Mouse (Mus musculus): Measurements from ENCODE around the gene Ubtd1. TPM values are rescaled to one million over a fixed set of nuclear protein-coding genes. Genes with fewer than 3 reads are reported as not detected.
A peak's percentile ranks its signal among the peaks of the same experiment; 100 is the strongest.

Gene Ubtd1
- 73.0 TPM for polyA plus RNA-seq (2012; fragmentation: generic; extraction: Trizol)
- long read RNA-seq, experiment 1, transcript Ubtd1-202 (3 exons, 493 nt) = minor isoform, 9 of 41 reads
- long read RNA-seq, experiment 1, transcript Ubtd1-201 (3 exons, 1,529 nt) = major isoform, 21 of 41 reads
- long read RNA-seq, experiment 1, partial matches to known transcripts = 2 of 41 reads
- long read RNA-seq, experiment 1, other reads (novel, unspliced or antisense) = 9 of 41 reads
- long read RNA-seq, experiment 2, transcript Ubtd1-201 (3 exons, 1,529 nt) = major isoform, 39 of 59 reads
- long read RNA-seq, experiment 2, transcript Ubtd1-202 (3 exons, 493 nt) = minor isoform, 11 of 59 reads
- long read RNA-seq, experiment 2, partial matches to known transcripts = 4 of 59 reads
- long read RNA-seq, experiment 2, other reads (novel, unspliced or antisense) = 5 of 59 reads

GRCm38 (mm10) chr19:41981595-41981927, at the start of gene Ubtd1:
Gene Ubtd1, plus strand, starts transcription at chr19:41981763.
- TF ChIP-seq MAX (IDR thresholded peaks at IDR 0.05) (no peak), USF1 (IDR thresholded peaks at IDR 0.05; ENCODE audit: low read depth) (no peak), MYOG (IDR thresholded peaks at IDR 0.05; ENCODE audit: control insufficient read depth, extremely low read depth, insufficient read length) (no peak), MYOD1 (IDR thresholded peaks at IDR 0.05; ENCODE audit: control insufficient read depth, insufficient read length, low read depth) (no peak), FOSL1 (IDR thresholded peaks at IDR 0.05; ENCODE audit: insufficient read depth, low read length, poor library complexity, severe bottlenecking) (no peak), CTCF (IDR thresholded peaks at IDR 0.05; ENCODE audit: control insufficient read depth, insufficient read depth, insufficient read length) (no peak), CEBPB (IDR thresholded peaks at IDR 0.05; ENCODE audit: low read depth) (no peak)
- Histone ChIP-seq H3K27me3 (ENCODE audit: control insufficient read depth, insufficient read depth, insufficient read length) (no peaks in the 10 kb centered on the region), H3K36me3 (ENCODE audit: control insufficient read depth, insufficient read depth) (peaks cover 10% of the 10 kb centered on the region), H3K4me3 (ENCODE audit: insufficient read depth, poor library complexity, severe bottlenecking) (peak within 1 kb of the TSS; percentile 82), H3ac (ENCODE audit: control insufficient read depth, insufficient read length, low read depth) (peak within 1 kb of the TSS; percentile 91), H3K79me3 (ENCODE audit: low read depth) (peaks cover 78% of the 10 kb centered on the region), H3K79me2 (ENCODE audit: control insufficient read depth, insufficient read depth) (peaks cover 95% of the 10 kb centered on the region)

DNA sequence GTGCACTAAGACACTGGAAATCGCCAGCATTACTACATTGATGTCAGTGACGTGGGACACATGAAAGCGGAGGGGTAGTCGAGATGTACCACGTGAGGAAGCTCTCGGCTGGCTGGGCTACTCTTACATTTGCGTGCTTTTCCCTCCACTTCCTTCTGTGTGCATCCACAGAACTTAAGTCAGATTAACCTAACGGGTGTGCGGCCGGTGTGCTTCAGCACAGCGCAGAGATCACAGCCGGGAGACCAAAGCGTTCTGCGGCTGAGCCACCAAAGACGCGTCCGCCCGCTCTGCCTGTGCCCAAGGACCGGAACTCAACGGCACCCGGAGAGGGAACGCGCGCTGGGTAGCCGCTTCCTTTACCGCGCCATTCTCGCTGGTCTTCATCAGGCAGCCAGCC, 48.9 kb upstream of the Ubtd1 start:
- peak overlapping the region; percentile 98 for H3K4me3 ChIP-seq (ENCODE audit: insufficient read depth, poor library complexity, severe bottlenecking)
- peaks cover 35% of the 10 kb centered on the region for H3K36me3 ChIP-seq (ENCODE audit: control insufficient read depth, insufficient read depth)
- H3K79me2 ChIP-seq (ENCODE audit: control insufficient read depth, insufficient read depth) = peaks cover 71% of the 10 kb centered on the region
- H3ac ChIP-seq (ENCODE audit: control insufficient read depth, insufficient read length, low read depth) = peak overlapping the region; percentile 80
- no peaks in the 10 kb centered on the region for H3K27me3 ChIP-seq (ENCODE audit: control insufficient read depth, insufficient read depth, insufficient read length)
- H3K79me3 ChIP-seq (ENCODE audit: low read depth) = peaks cover 53% of the 10 kb centered on the region
- TF ChIP-seq FOSL1 (IDR thresholded peaks at IDR 0.05; ENCODE audit: insufficient read depth, low read length, poor library complexity, severe bottlenecking) = no peak
- no peak for TF ChIP-seq MYOD1 (IDR thresholded peaks at IDR 0.05; ENCODE audit: control insufficient read depth, insufficient read length, low read depth)
- TF ChIP-seq USF1 (IDR thresholded peaks at IDR 0.05; ENCODE audit: low read depth) = peak; percentile 72
- no peak for TF ChIP-seq CTCF (IDR thresholded peaks at IDR 0.05; ENCODE audit: control insufficient read depth, insufficient read depth, insufficient read length)
- no peak for TF ChIP-seq CEBPB (IDR thresholded peaks at IDR 0.05; ENCODE audit: low read depth)

GRCm38 (mm10) chr19:41933179-41934086, 48.1 kb upstream of the Ubtd1 start, which contains the start of the genes Exosc1 and Zdhhc16:
Gene Exosc1, minus strand, starts transcription at chr19:41933423.
Gene Zdhhc16, plus strand, starts transcription at chr19:41933480.
- Histone ChIP-seq H3ac (ENCODE audit: control insufficient read depth, insufficient read length, low read depth) (peak within 1 kb of the TSS; percentile 85), H3K79me3 (ENCODE audit: low read depth) (peaks cover 60% of the 10 kb centered on the region), H3K36me3 (ENCODE audit: control insufficient read depth, insufficient read depth) (peaks cover 35% of the 10 kb centered on the region), H3K27me3 (ENCODE audit: control insufficient read depth, insufficient read depth, insufficient read length) (no peaks in the 10 kb centered on the region), H3K4me3 (ENCODE audit: insufficient read depth, poor library complexity, severe bottlenecking) (peak within 1 kb of the TSS; percentile 98), H3K79me2 (ENCODE audit: control insufficient read depth, insufficient read depth) (peaks cover 79% of the 10 kb centered on the region)
- TF ChIP-seq MAX (IDR thresholded peaks at IDR 0.05) (peak; percentile 78), USF1 (IDR thresholded peaks at IDR 0.05; ENCODE audit: low read depth) (peak; percentile 55), MYOG (IDR thresholded peaks at IDR 0.05; ENCODE audit: control insufficient read depth, extremely low read depth, insufficient read length) (no peak), CTCF (IDR thresholded peaks at IDR 0.05; ENCODE audit: control insufficient read depth, insufficient read depth, insufficient read length) (no peak), CEBPB (IDR thresholded peaks at IDR 0.05; ENCODE audit: low read depth) (no peak)

DNA sequence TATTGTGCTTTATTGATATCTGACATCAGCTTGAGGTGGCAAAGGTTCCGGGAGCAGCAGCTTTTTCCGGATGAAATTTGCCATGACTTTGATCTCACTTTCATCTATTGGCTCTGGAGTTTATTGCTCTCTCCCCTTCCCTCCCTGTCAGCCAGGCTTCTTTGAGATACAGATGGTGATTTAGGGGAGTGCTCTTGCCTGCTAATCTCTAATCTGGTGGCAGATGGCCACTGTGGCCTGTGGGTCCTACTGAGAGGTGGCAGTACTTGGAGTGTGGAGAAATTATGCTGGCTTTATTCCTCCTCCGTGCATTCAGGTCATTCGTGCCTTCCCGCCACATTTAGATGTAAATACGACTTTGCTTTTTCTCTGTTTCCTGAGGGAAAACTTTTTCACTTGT, 47.4 kb upstream of the Ubtd1 start:
- Histone ChIP-seq H3K79me2 (ENCODE audit: control insufficient read depth, insufficient read depth) (peaks cover 86% of the 10 kb centered on the region), H3K4me3 (ENCODE audit: insufficient read depth, poor library complexity, severe bottlenecking) (peak overlapping the region; percentile 98), H3ac (ENCODE audit: control insufficient read depth, insufficient read length, low read depth) (peak overlapping the region; percentile 85), H3K27me3 (ENCODE audit: control insufficient read depth, insufficient read depth, insufficient read length) (no peaks in the 10 kb centered on the region), H3K79me3 (ENCODE audit: low read depth) (peaks cover 63% of the 10 kb centered on the region), H3K36me3 (ENCODE audit: control insufficient read depth, insufficient read depth) (peaks cover 35% of the 10 kb centered on the region)
- no peak for TF ChIP-seq CTCF (IDR thresholded peaks at IDR 0.05; ENCODE audit: control insufficient read depth, insufficient read depth, insufficient read length)
- no peak for TF ChIP-seq USF1 (IDR thresholded peaks at IDR 0.05; ENCODE audit: low read depth)

DNA sequence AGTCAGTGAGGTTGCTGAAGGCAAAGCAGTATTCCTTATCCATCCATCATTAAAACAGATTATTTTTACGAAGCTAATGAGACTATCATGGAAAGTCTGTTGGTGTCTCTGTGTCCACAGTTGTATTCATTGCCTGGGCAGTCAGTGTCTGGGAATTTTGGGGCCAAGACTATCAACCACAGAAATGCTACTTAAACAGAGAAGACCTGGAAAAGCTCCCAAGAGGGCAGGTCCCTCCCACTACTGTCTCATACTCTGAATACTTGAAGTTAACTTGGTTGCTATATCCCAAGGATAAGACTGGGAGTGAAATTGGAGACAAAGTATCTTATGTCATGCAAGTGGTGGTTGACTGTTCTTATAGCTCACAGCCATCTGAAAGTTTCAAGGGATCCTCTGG, 45.6 kb upstream of the Ubtd1 start:
- Histone ChIP-seq H3K4me3 (ENCODE audit: insufficient read depth, poor library complexity, severe bottlenecking) (no peak overlapping the region), H3K36me3 (ENCODE audit: control insufficient read depth, insufficient read depth) (peaks cover 48% of the 10 kb centered on the region), H3K79me3 (ENCODE audit: low read depth) (peaks cover 68% of the 10 kb centered on the region)

More for the DNA sequence above, 45.6 kb upstream of the Ubtd1 start:
- TF ChIP-seq CEBPB (IDR thresholded peaks at IDR 0.05; ENCODE audit: low read depth) = no peak
- no peak for TF ChIP-seq CTCF (IDR thresholded peaks at IDR 0.05; ENCODE audit: control insufficient read depth, insufficient read depth, insufficient read length)
- TF ChIP-seq MYOG (IDR thresholded peaks at IDR 0.05; ENCODE audit: control insufficient read depth, extremely low read depth, insufficient read length) = no peak
- no peak for TF ChIP-seq MAX (IDR thresholded peaks at IDR 0.05)
- TF ChIP-seq USF1 (IDR thresholded peaks at IDR 0.05; ENCODE audit: low read depth) = no peak
- no peak for TF ChIP-seq FOSL1 (IDR thresholded peaks at IDR 0.05; ENCODE audit: insufficient read depth, low read length, poor library complexity, severe bottlenecking)
- no peak for TF ChIP-seq MYOD1 (IDR thresholded peaks at IDR 0.05; ENCODE audit: control insufficient read depth, insufficient read length, low read depth)
- Histone ChIP-seq H3ac (ENCODE audit: control insufficient read depth, insufficient read length, low read depth) (no peak overlapping the region), H3K27me3 (ENCODE audit: control insufficient read depth, insufficient read depth, insufficient read length) (no peaks in the 10 kb centered on the region), H3K79me2 (ENCODE audit: control insufficient read depth, insufficient read depth) (peaks cover 91% of the 10 kb centered on the region)

Data from C2C12 (cell line).